Mouse (Mus musculus) small intestine, adult 2 months (tissue): ENCODE measurements at regions not wholly inside any gene's neighbourhood (a gene's known extent, or its start where the extent isn't known, plus 50 kb on each side); places are given as distances from the start of the nearest gene placed in this dataset.

ENCODE experiments used
- H3K27ac ChIP-seq: fragments of 200-500 bp; 2 replicates; pipeline ENCODE4 v1.5.1; 2012; ENCODE audit warnings: low read depth, low read length, control low read depth, inconsistent platforms; ENCODE audit not compliant: insufficient read depth
- H3K27me3 ChIP-seq: fragments of 200-500 bp; 2 replicates; pipeline ENCODE4 v1.6.1; 2012; ENCODE audit warnings: mild to moderate bottlenecking, moderate library complexity, low read length, inconsistent platforms; ENCODE audit not compliant: control insufficient read depth, insufficient read depth
- H3K36me3 ChIP-seq: fragments of 200-500 bp; 2 replicates; pipeline ENCODE4 v1.6.1; 2012; ENCODE audit warnings: mild to moderate bottlenecking, low read length, control low read depth, inconsistent platforms; ENCODE audit not compliant: control insufficient read depth, insufficient read depth
- H3K4me1 ChIP-seq: fragments of 200-500 bp; 2 replicates; pipeline ENCODE4 v1.6.1; 2012; ENCODE audit warnings: low read length, inconsistent platforms, mixed read lengths; ENCODE audit not compliant: control insufficient read depth, insufficient read depth, insufficient read length
- H3K4me3 ChIP-seq: fragments of 200-500 bp; 2 replicates; pipeline ENCODE4 v1.5.1; 2012; ENCODE audit warnings: low read depth, mild to moderate bottlenecking, control low read depth, inconsistent platforms, low read length, moderate library complexity
- CTCF ChIP-seq: fragments of 200-500 bp; IDR thresholded peaks from 2 replicates; pipeline ENCODE4 v1.5.1; 2012; ENCODE audit warnings: low read depth, mild to moderate bottlenecking, control low read depth, inconsistent platforms, low read length, moderate library complexity, mixed read lengths; ENCODE audit not compliant: insufficient replicate concordance, insufficient read length; ENCODE audit errors: extremely low read depth
- POLR2A ChIP-seq: fragments of 200-500 bp; IDR thresholded peaks from 2 replicates; pipeline ENCODE4 v1.6.1; 2012; ENCODE audit warnings: low read depth, mild to moderate bottlenecking, control low read depth, inconsistent platforms, low read length, moderate library complexity
- WGBS: fragments of 180-500 bp; shearing (Covaris S2); methylation state at CpG from one replicate; pipeline ENCODE4 v1.1.7; 2018; 5-methylcytosine and 5-hydroxymethylcytosine counted together

DNA sequence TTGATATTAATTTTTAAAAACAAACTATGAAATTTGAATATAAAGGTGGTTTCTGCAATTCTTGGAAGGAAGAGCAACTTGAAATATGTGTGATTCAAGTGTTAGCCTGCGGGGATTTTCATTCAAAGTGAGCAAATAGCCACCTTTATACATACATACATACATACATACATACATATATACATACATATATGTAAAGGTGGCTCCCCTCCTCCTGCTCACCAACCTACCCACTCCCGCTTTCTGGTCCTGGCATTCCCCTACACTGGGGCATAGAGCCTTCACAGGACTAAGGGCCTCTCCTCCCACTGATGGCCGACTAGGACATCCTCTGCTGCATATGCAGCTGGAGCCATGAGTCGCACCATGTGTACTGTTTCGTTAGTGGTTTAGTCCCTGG is 221.3 kb upstream of the Pde3a start:
- no peaks in the 10 kb centered on the region for H3K27me3 ChIP-seq
- TF ChIP-seq CTCF = no peak
- no peak for TF ChIP-seq POLR2A
- H3K4me3 ChIP-seq = no peak overlapping the region
- no peak overlapping the region for H3K27ac ChIP-seq
- no peaks in the 10 kb centered on the region for H3K36me3 ChIP-seq
- no peaks in the 10 kb centered on the region for H3K4me1 ChIP-seq
- whole genome bisulfite sequencing = 87% methylated on average over 5 of the region's 5 CpGs

DNA sequence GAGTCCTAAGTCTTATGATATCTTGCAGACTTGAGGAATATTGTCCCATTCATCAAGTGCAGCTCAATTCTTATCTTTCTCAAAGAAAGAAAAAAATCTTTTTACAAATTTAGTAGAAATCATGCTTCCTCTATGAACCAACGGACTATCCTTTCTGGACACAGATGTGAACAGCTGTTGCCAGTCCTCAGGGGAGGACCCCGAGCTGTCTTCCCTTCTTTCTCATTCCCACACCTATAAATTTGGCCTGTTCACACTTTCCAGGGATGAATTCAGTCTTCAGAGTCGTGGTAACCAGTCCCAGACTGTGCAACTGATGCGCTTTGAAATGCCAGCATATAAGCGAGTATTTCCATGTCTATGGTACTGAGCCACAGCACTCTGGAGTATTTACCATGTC is 214.2 kb upstream of the Pde3a start:
- H3K27me3 ChIP-seq = no peaks in the 10 kb centered on the region; the same call in 1 of the 2 replicates
- WGBS = 79% methylated on average over 5 of the region's 5 CpGs
- H3K36me3 ChIP-seq = no peaks in the 10 kb centered on the region
- H3K4me3 ChIP-seq = no peak overlapping the region
- TF ChIP-seq CTCF (no peak), POLR2A (no peak)
- H3K27ac ChIP-seq = no peak overlapping the region
- no peaks in the 10 kb centered on the region for H3K4me1 ChIP-seq

DNA sequence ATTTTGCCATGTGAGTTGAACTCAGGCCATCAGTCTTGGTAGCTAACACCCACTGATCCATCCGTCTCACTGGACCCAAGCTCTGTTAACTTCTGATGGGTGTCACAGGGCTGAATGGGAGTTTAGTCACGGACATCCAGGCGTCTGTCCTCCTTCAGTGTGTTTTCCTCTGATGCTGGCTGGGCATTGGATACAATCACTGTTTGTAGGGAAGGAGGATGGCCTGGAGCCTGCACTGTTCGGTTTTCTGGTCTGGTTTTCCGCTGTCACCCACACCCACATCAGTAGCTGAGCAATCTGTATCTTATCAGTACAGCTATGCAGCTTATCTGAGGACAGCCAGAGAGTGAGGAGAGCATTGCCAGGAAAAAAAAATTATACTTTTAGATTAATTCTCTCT is 207.7 kb upstream of the Pde3a start:
- H3K27me3 ChIP-seq = no peaks in the 10 kb centered on the region
- H3K4me1 ChIP-seq = no peaks in the 10 kb centered on the region
- TF ChIP-seq CTCF (no peak), POLR2A (no peak)
- 51% methylated on average over 5 of the region's 5 CpGs for WGBS
- H3K27ac ChIP-seq = no peak overlapping the region
- H3K36me3 ChIP-seq = no peaks in the 10 kb centered on the region
- H3K4me3 ChIP-seq = no peak overlapping the region

DNA sequence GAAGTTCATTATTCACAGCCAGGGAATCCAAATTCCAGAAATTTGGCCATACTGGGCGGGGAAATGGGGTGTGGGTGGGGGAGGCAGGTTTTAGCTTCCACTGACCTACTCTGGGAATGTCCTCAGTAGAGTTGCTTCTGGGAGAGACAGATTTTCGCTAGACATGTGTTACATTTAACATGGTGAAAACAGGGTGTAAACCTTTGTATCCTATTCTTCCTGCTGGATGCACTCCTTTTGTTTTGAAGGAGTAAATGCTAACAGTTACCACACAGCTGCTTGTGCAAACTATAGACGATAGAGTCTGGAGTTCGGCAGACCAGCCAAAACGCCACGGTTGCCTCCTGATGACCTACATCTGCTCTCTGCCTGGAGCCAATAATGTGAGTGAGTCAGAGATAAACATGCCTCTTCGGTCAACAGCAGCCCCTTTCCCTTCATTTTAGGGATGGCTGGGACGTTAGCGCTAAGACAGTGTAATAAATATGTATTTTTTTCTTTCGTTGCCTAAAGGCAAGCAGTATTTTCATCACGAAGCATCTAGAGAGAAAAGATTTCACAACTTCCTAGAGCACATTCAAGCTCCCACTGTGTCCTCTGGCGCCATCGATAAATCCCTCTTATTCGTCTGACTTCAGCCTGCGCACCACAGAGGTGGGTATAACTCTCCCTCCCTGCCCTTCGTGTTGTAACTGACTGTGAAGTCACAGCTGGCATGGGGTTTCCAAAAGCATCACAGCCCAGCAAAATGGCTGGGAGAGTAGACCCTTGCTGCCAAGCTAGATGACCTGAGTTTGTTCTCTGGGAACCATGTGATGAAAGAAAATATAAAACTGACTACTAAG is 207.1 kb upstream of the Pde3a start:
- no peak overlapping the region for H3K4me3 ChIP-seq
- H3K27ac ChIP-seq = no peak overlapping the region
- 69% methylated on average over 16 of the region's 16 CpGs for WGBS
- no peaks in the 10 kb centered on the region for H3K4me1 ChIP-seq
- TF ChIP-seq CTCF (no peak), POLR2A (no peak)
- H3K27me3 ChIP-seq = no peaks in the 10 kb centered on the region
- H3K36me3 ChIP-seq = no peaks in the 10 kb centered on the region

DNA sequence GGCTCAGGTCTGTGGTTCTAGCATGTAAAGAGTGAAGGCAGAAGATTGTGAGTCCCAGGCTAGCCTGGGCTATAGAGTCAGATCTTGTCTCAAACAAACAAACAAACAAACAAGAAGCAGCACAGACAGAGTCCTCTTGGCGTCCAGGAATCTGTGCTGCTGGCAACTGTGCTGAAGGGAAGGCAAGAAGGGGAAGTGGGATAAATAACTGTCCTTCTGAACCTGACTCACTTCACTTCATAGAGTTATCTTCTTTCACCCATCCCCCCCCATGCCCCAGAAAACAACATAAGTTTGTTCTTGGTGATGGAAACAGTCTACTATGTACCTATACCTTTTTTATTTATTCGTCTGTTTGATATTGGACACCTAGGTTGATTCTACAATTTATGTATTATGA is 200.8 kb upstream of the Pde3a start:
- H3K27ac ChIP-seq = no peak overlapping the region
- H3K4me1 ChIP-seq = no peaks in the 10 kb centered on the region
- no peaks in the 10 kb centered on the region for H3K36me3 ChIP-seq
- no peak for TF ChIP-seq CTCF
- no peaks in the 10 kb centered on the region; the same call in 1 of the 2 replicates for H3K27me3 ChIP-seq
- H3K4me3 ChIP-seq = no peak overlapping the region
- WGBS = 74% methylated on average over 2 of the region's 2 CpGs

DNA sequence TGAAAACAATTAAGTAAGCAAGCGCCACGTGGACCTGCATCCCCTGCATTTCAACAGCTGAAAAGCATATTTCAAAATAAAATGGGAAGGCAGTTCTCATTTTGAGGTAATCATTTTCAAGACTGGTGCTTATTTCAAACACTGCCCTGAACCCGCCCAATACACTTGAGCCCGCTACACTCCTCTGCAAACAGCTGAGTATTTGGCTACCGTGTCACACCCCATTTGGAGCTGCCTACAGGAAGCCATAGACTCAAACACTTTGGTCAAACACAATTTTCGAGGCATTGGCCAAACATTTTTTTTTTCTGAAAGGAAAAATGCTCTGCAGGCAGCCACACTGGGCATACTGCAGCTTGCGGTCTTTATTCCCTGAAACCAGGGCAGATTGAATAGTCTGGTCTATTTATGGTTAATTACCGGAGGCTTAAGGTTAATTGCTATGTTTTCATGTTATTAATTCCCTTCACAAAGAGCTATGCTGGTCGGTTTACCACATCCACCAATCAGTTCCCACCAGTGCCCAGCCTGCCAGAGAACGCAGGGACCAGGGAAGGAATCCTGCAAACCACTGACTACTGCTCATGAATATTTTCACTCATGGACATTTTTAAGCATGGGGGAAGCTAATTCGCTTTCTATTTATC is 198.9 kb upstream of the Pde3a start:
- WGBS = 74% methylated on average over 11 of the region's 11 CpGs
- no peaks in the 10 kb centered on the region for H3K4me1 ChIP-seq
- no peaks in the 10 kb centered on the region for H3K36me3 ChIP-seq
- H3K27me3 ChIP-seq = no peaks in the 10 kb centered on the region; the same call in 1 of the 2 replicates
- TF ChIP-seq POLR2A (no peak), CTCF (no peak)
- no peak overlapping the region for H3K27ac ChIP-seq
- no peak overlapping the region for H3K4me3 ChIP-seq

DNA sequence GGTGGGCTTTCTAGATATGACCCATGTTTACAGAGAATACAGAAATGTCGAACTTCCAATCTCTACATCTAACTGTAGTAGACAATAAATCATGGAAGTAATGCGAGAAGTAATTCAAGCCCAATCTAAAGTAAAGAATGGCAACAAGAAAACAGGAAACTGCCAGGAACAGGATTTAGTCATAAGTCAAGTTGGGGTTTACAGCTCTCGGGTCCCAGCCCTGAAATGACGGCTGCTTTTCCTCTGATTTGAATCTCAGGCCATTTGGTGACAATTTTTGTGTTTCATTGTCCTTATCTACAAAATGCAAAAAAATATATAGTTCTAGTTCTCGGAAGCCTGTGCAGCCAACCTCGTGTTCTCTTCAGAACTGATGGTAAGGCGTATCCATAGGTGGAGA is 195.0 kb upstream of the Pde3a start:
- Histone ChIP-seq H3K27ac (no peak overlapping the region), H3K27me3 (no peaks in the 10 kb centered on the region; the same call in 1 of the 2 replicates), H3K4me3 (no peak overlapping the region), H3K36me3 (no peaks in the 10 kb centered on the region), H3K4me1 (no peaks in the 10 kb centered on the region)
- TF ChIP-seq POLR2A = no peak
- no peak for TF ChIP-seq CTCF
- WGBS = 73% methylated on average over 7 of the region's 7 CpGs
